Mouse (Mus musculus) CH12.LX (cell line): ENCODE results near the gene Klhl31. TPM values are rescaled to one million over a fixed set of nuclear protein-coding genes. Genes with fewer than 3 reads are reported as not detected.

Source experiments
- DNase-seq: peaks from one replicate; pipeline ENCODE4 v3.0.0-alpha.2; 2013; ENCODE audit errors: extremely low read depth
- H3K27ac ChIP-seq: 2 replicates; pipeline ENCODE4 v1.5.1; 2012; ENCODE audit warnings: low read depth, mild to moderate bottlenecking, control low read depth, moderate library complexity; ENCODE audit not compliant: insufficient read depth
- H3K27me3 ChIP-seq: replicated peaks from 2 replicates; pipeline ENCODE3; 2012; ENCODE audit warnings: inconsistent platforms
- H3K36me3 ChIP-seq, 2 experiments: replicated peaks in 1 of 2; 2 replicates each; pipeline versions ENCODE3 to v1.6.1; 2012; ENCODE audit warnings: inconsistent platforms in 1 of 2, low read length in 1 of 2, mild to moderate bottlenecking in 1 of 2, mixed read lengths in 1 of 2, moderate library complexity in 1 of 2; ENCODE audit not compliant: control insufficient read depth in 1 of 2, insufficient read depth in 1 of 2
- H3K4me1 ChIP-seq, 2 experiments: 2 replicates each; pipeline ENCODE4 v1.6.1; 2012; ENCODE audit warnings: inconsistent platforms in 1 of 2, moderate library complexity in 1 of 2; ENCODE audit not compliant: insufficient read depth in 2 of 2, control insufficient read depth in 1 of 2
- H3K4me2 ChIP-seq: 2 replicates; pipeline ENCODE4 v1.6.1; 2012; ENCODE audit warnings: low read depth, mild to moderate bottlenecking, control low read depth; ENCODE audit not compliant: poor library complexity, insufficient read depth, severe bottlenecking
- H3K4me3 ChIP-seq, 3 experiments: fragments of 150-350 bp in 1 of 3; sonication (generic) in 1 of 3; replicated peaks in 1 of 3; 2 replicates each; pipeline versions ENCODE3 to v1.5.1; 2011 to 2012; ENCODE audit warnings: low read depth in 2 of 3, low read length in 2 of 3, mild to moderate bottlenecking in 2 of 3, moderate library complexity in 2 of 3, control low read depth in 1 of 3, improper control_type of control experiment in 1 of 3, inconsistent platforms in 1 of 3, mixed read lengths in 1 of 3; ENCODE audit not compliant: poor library complexity in 1 of 3
- H3K79me2 ChIP-seq: replicated peaks from 2 replicates; pipeline ENCODE4 v1.6.1; 2012; ENCODE audit warnings: mild to moderate bottlenecking, moderate library complexity; ENCODE audit not compliant: control insufficient read depth, poor library complexity, insufficient read depth, severe bottlenecking; ENCODE audit errors: extremely low read depth
- H3K9ac ChIP-seq: 2 replicates; pipeline ENCODE4 v1.6.1; 2012; ENCODE audit warnings: low read depth, mild to moderate bottlenecking, control low read depth, moderate library complexity; ENCODE audit not compliant: insufficient read depth
- H3K9me3 ChIP-seq: replicated peaks from 2 replicates; pipeline ENCODE3; 2012; ENCODE audit warnings: low read length, inconsistent platforms, mixed read lengths
- CTCF ChIP-seq, 2 experiments: IDR thresholded peaks in 1 of 2; conservative IDR thresholded peaks in 1 of 2; 2 replicates each; pipeline ENCODE4 v1.5.1; 2011 to 2012; ENCODE audit warnings: low read depth in 2 of 2, low read length in 2 of 2, improper control_type of control experiment in 1 of 2, inconsistent platforms in 1 of 2, mild to moderate bottlenecking in 1 of 2, moderate library complexity in 1 of 2
- E2F4 ChIP-seq: IDR thresholded peaks from 2 replicates; pipeline ENCODE4 v1.6.1; 2011; ENCODE audit warnings: low read depth, low read length, improper control_type of control experiment; ENCODE audit not compliant: insufficient replicate concordance
- ELF1 ChIP-seq: IDR thresholded peaks from 2 replicates; pipeline ENCODE4 v1.6.1; 2014; ENCODE audit warnings: low read depth, mild to moderate bottlenecking, inconsistent platforms, low read length, improper control_type of control experiment
- GABPA ChIP-seq: IDR thresholded peaks from 2 replicates; pipeline ENCODE4 v1.6.1; 2012; ENCODE audit warnings: low read depth, low read length, improper control_type of control experiment, inconsistent platforms; ENCODE audit not compliant: insufficient replicate concordance
- HCFC1 ChIP-seq: IDR thresholded peaks from 2 replicates; pipeline ENCODE4 v1.6.1; 2012; ENCODE audit warnings: low read depth, mild to moderate bottlenecking, inconsistent platforms, low read length, improper control_type of control experiment
- JUN ChIP-seq: IDR thresholded peaks from 2 replicates; pipeline ENCODE4 v1.6.1; 2011; ENCODE audit warnings: low read depth, mild to moderate bottlenecking, low read length, improper control_type of control experiment, moderate library complexity; ENCODE audit not compliant: insufficient read depth
- KAT2A ChIP-seq: IDR thresholded peaks from 2 replicates; pipeline ENCODE4 v1.6.1; 2012; ENCODE audit warnings: low read length, improper control_type of control experiment, inconsistent platforms; ENCODE audit not compliant: insufficient replicate concordance
- MAFK ChIP-seq: IDR thresholded peaks from 2 replicates; pipeline ENCODE4 v1.6.1; 2011; ENCODE audit warnings: low read length, improper control_type of control experiment; ENCODE audit not compliant: insufficient replicate concordance
- MAZ ChIP-seq: IDR thresholded peaks from 2 replicates; pipeline ENCODE4 v1.6.1; 2012; ENCODE audit warnings: low read depth, mild to moderate bottlenecking, inconsistent platforms, low read length, improper control_type of control experiment, moderate library complexity
- MXI1 ChIP-seq: IDR thresholded peaks from 2 replicates; pipeline ENCODE4 v1.6.1; 2011; ENCODE audit warnings: mild to moderate bottlenecking, low read depth, low read length, improper control_type of control experiment
- NELFE ChIP-seq: IDR thresholded peaks from 2 replicates; pipeline ENCODE4 v1.6.1; 2011; ENCODE audit warnings: low read depth, low read length, improper control_type of control experiment
- POLR2A ChIP-seq: IDR thresholded peaks from 2 replicates; pipeline ENCODE4 v1.6.1; 2011; ENCODE audit warnings: low read depth, mild to moderate bottlenecking, improper control_type of control experiment, low read length
- POLR2AphosphoS2 ChIP-seq: IDR thresholded peaks from 2 replicates; pipeline ENCODE4 v1.6.1; 2011; ENCODE audit warnings: low read depth, low read length, improper control_type of control experiment
- SIN3A ChIP-seq: IDR thresholded peaks from 2 replicates; pipeline ENCODE4 v1.6.1; 2012; ENCODE audit warnings: low read length, improper control_type of control experiment, inconsistent platforms
- SMC3 ChIP-seq: IDR thresholded peaks from 2 replicates; pipeline ENCODE4 v1.6.1; 2011; ENCODE audit warnings: low read depth, low read length, improper control_type of control experiment
- TBP ChIP-seq: conservative IDR thresholded peaks from 2 replicates; pipeline ENCODE4 v1.6.1; 2011; ENCODE audit warnings: low read depth, low read length, improper control_type of control experiment
- TCF12 ChIP-seq: IDR thresholded peaks from 2 replicates; pipeline ENCODE4 v1.6.1; 2014; ENCODE audit warnings: low read depth, mild to moderate bottlenecking, inconsistent platforms, low read length, improper control_type of control experiment
- UBTF ChIP-seq: IDR thresholded peaks from 2 replicates; pipeline ENCODE4 v1.6.1; 2012; ENCODE audit warnings: low read depth, mild to moderate bottlenecking, inconsistent platforms, low read length, improper control_type of control experiment, moderate library complexity
- USF2 ChIP-seq: conservative IDR thresholded peaks from 2 replicates; pipeline ENCODE4 v1.6.1; 2011; ENCODE audit warnings: low read depth, low read length, improper control_type of control experiment
- ZC3H11A ChIP-seq: IDR thresholded peaks from 2 replicates; pipeline ENCODE4 v1.6.1; 2012; ENCODE audit warnings: low read depth, mild to moderate bottlenecking, inconsistent platforms, low read length, improper control_type of control experiment
- ZKSCAN1 ChIP-seq: IDR thresholded peaks from 2 replicates; pipeline ENCODE4 v1.6.1; 2012; ENCODE audit warnings: low read depth, inconsistent platforms, low read length, improper control_type of control experiment, borderline replicate concordance
- ZMIZ1 ChIP-seq: IDR thresholded peaks from 2 replicates; pipeline ENCODE4 v1.6.1; 2012; ENCODE audit warnings: low read depth, mild to moderate bottlenecking, inconsistent platforms, low read length, improper control_type of control experiment
- dilution Hi-C: fragments of 300-500 bp; cut with MboI; formaldehyde crosslinking; loops from 2 replicates; pipeline ENCODE4 v1.14.3; 2020; ENCODE audit warnings: low sequenced_read_pairs; ENCODE audit not compliant: extremely low pct_unique_long_range_greater_than_20kb, extremely low pct_ligation_motif_present
- in situ Hi-C: fragments of 300-500 bp; cut with MboI; formaldehyde crosslinking; loops from 3 replicates; pipeline ENCODE4 v1.14.3; 2019; ENCODE audit warnings: low sequenced_read_pairs, low pct_ligation_motif_present, low pct_unique_long_range_greater_than_20kb, mixed read lengths
- polyA plus RNA-seq: library from polyadenylated mRNA; unstranded; fragments of >175 nt; gene quantifications from 2 replicates; pipeline ENCODE4 v1.2.1, GENCODE M21; 2012; ENCODE audit warnings: low read depth; ENCODE audit not compliant: insufficient read length
- total RNA-seq, 2 experiments: library from RNA; depleted of rRNA; stranded (reverse); fragments of 300-350 nt in 1 of 2; fragments of >200 nt in 1 of 2; gene quantifications; 2 replicates each; pipeline ENCODE4 v1.2.3; 2012 to 2014

Gene Klhl31
- total and polyA plus RNA-seq, 3 experiments: not detected

DNA sequence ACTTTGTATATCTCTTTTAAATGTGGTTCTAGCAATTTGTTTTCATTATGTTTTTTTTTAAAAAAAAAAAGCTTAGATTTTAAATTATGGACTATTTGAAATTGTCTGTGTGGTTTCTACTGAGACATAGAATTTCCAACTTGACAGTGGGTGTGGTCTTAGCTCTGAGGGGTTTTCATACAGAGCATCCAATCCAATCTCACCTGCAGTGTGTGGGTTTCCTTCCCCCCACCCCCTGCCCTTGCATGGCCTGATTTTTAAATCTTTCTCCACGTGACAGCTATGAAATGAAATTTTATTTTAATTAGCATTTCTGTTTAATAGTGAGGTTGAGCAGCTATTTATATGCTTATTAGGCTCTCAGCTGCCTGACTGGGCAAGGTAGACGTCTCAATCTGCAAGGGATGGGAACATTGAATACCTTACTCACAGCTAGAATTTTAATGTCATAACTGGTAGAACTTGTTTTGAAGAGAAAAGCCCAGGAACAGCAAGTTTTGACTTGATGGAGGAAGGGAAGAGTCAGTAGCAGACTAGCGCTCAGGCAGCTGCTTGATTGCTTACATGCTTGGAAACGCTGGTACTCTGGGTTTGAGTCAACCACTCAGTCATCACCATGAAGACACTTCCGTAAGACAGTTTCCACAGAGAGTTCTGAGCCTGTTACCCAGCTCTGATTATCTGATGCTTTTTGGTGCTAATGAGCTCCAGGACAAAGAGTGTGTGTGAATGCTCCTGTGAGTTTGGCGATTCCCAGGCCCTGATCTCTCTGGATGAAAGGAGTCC, 49.3 kb upstream of the Klhl31 start (continued):
- TF ChIP-seq ELF1 (peak; percentile 85), POLR2A (peak; percentile 53), SMC3 (peak; percentile 26; the same call in 1 of the 2 replicates), UBTF (no peak; the same call in 1 of the 2 replicates), MXI1 (peak; percentile 74; the same call in 1 of the 2 replicates), TCF12 (peak; percentile 92), ZMIZ1 (peak; percentile 85; the same call in 1 of the 2 replicates), HCFC1 (peak; percentile 51), POLR2AphosphoS2 (no peak), TBP (peak; percentile 71; the same call in 1 of the 2 replicates)

- dilution Hi-C loops (no loop called here), in situ Hi-C loops (no loop called here)
- H3K36me3 ChIP-seq: no peaks in the 10 kb centered on the region
These were observed 48.7 kb upstream of the Klhl31 start for GRCm38 (mm10) chr9:77587616-77588015.

DNA sequence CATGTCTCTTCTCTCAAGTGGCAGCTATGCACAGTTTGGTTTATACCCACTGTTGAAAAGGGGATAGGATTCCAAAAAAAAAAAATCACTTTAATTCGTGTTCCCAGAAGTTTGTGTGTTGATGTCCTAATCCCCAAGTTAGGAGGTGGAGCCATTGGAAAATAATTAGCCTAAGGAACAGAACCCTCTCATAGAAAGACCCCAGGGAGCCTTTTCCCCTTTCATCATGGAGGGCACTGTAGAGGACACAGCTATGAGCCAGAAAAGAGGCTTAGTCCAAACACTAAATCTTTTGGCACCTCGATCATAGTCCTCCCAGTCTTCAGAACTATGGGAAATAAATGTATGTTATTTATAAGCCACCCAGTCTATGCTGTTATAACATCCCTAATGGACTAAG, 46.8 kb upstream of the Klhl31 start:
- Histone ChIP-seq H3K9ac (no peak overlapping the region), H3K4me3 (no peak overlapping the region), H3K36me3 (no peaks in the 10 kb centered on the region), H3K79me2 (no peaks in the 10 kb centered on the region), H3K9me3 (peaks cover 3% of the 10 kb centered on the region), H3K4me2 (no peak overlapping the region), H3K27me3 (no peaks in the 10 kb centered on the region), H3K27ac (no peak overlapping the region), H3K4me1 (peaks cover 5 to 34% of the 10 kb centered on the region in 2 experiments)
- in situ Hi-C loops: no loop called here
- no peak for DNase-seq
- dilution Hi-C loops: no loop called here
- TF ChIP-seq SMC3: no peak
- no peak for TF ChIP-seq GABPA
- TF ChIP-seq ZKSCAN1: no peak
- no peak for TF ChIP-seq ZC3H11A
- no peak for TF ChIP-seq JUN
- TF ChIP-seq USF2: no peak
- no peak for TF ChIP-seq CTCF (conservative IDR thresholded peaks at IDR 0.05 in 1 of 2, IDR thresholded peaks at IDR 0.05 in 1 of 2; ENCODE audit: low read depth in 2 of 2, low read length in 2 of 2)
- no peak for TF ChIP-seq E2F4
- no peak for TF ChIP-seq UBTF
- TF ChIP-seq NELFE: no peak
- TF ChIP-seq HCFC1: no peak
- TF ChIP-seq SIN3A: no peak
- TF ChIP-seq KAT2A: no peak
- TF ChIP-seq MAFK: no peak
- no peak for TF ChIP-seq MAZ

More at GRCm38 (mm10) chr9:77587616-77588015, 48.7 kb upstream of the Klhl31 start:
- Histone ChIP-seq H3K79me2 (no peaks in the 10 kb centered on the region), H3K9ac (peak overlapping the region; percentile 18; the same call in 1 of the 2 replicates), H3K4me3 (peak overlapping the region in 1 of 3 experiments; percentile 0), H3K27ac (peak overlapping the region; percentile 68), H3K4me1 (peaks cover 7 to 29% of the 10 kb centered on the region in 2 experiments), H3K9me3 (peaks cover 3% of the 10 kb centered on the region), H3K27me3 (no peaks in the 10 kb centered on the region), H3K4me2 (peak overlapping the region; percentile 48)
- DNase-seq: peak; percentile 28
- TF ChIP-seq E2F4 (no peak), POLR2A (0 out of 2 replicates have a peak, but pooled peaks have one; percentile 10)
